Mouse (Mus musculus): ENCODE results near the gene Tbx6. TPM values are rescaled to one million over a fixed set of nuclear protein-coding genes. Genes with fewer than 3 reads are reported as not detected.
A peak's percentile ranks its signal among the peaks of the same experiment; 100 is the strongest.

Tbx6 gene
- polyA plus RNA-seq, 1 experiment from 2014 or later: 0.60 TPM

GRCm38 (mm10) chr7:126815726-126816222, 34.5 kb downstream of the Tbx6 start:
- Histone ChIP-seq H3K27me3 (replicated peaks; ENCODE audit: low read depth, poor library complexity, severe bottlenecking) (0 out of 2 replicates have a peak, but pooled peaks cover 5% of the 10 kb centered on the region), H3K4me3 (no peak overlapping the region), H3K9me3 (no peaks in the 10 kb centered on the region), H3K4me1 (peaks cover 7% of the 10 kb centered on the region; the same call in 1 of the 2 replicates), H3K36me3 (replicated peaks) (no peaks in the 10 kb centered on the region), H3K27ac (replicated peaks) (no peak overlapping the region)
- no peak for DNase-seq (ENCODE audit: low spot score)
- WGBS: 74% methylated on average over 8 of the region's 8 CpGs

GRCm38 (mm10) chr7:126816494-126816893, 35.2 kb downstream of the Tbx6 start:
- Histone ChIP-seq H3K27me3 (replicated peaks; ENCODE audit: low read depth, poor library complexity, severe bottlenecking) (0 out of 2 replicates have a peak, but pooled peaks cover 5% of the 10 kb centered on the region), H3K27ac (replicated peaks) (no peak overlapping the region), H3K9me3 (no peaks in the 10 kb centered on the region), H3K4me3 (no peak overlapping the region), H3K4me1 (peaks cover 7% of the 10 kb centered on the region; the same call in 1 of the 2 replicates), H3K36me3 (replicated peaks) (no peaks in the 10 kb centered on the region)
- 93% methylated on average over 8 of the region's 8 CpGs for WGBS
- no peak for DNase-seq (ENCODE audit: low spot score)

GRCm38 (mm10) chr7:126817595-126817994, 36.3 kb downstream of the Tbx6 start:
- WGBS: 86% methylated on average over 7 of the region's 7 CpGs
- no peak overlapping the region for H3K27ac ChIP-seq (replicated peaks)

GRCm38 (mm10) chr7:126818818-126819217, 37.5 kb downstream of the Tbx6 start:
- peaks cover 19% of the 10 kb centered on the region for H3K27me3 ChIP-seq (replicated peaks; ENCODE audit: low read depth, poor library complexity, severe bottlenecking)
- DNase-seq (ENCODE audit: low spot score): no peak
- no peak overlapping the region for H3K4me3 ChIP-seq
- H3K4me1 ChIP-seq: peaks cover 23% of the 10 kb centered on the region
- no peak overlapping the region for H3K27ac ChIP-seq (replicated peaks)
- H3K36me3 ChIP-seq (replicated peaks): no peaks in the 10 kb centered on the region
- WGBS: 31% methylated on average over 1 of the region's 1 CpGs
- H3K9me3 ChIP-seq: no peaks in the 10 kb centered on the region

More at GRCm38 (mm10) chr7:126817595-126817994, 36.3 kb downstream of the Tbx6 start:
- DNase-seq (ENCODE audit: low spot score): no peak
- Histone ChIP-seq H3K9me3 (no peaks in the 10 kb centered on the region), H3K4me3 (no peak overlapping the region), H3K27me3 (replicated peaks; ENCODE audit: low read depth, poor library complexity, severe bottlenecking) (peaks cover 12% of the 10 kb centered on the region), H3K36me3 (replicated peaks) (no peaks in the 10 kb centered on the region), H3K4me1 (peaks cover 15% of the 10 kb centered on the region)

GRCm38 (mm10) chr7:126821835-126822511, 40.7 kb downstream of the Tbx6 start:
- H3K4me3 ChIP-seq: 0 out of 2 replicates have a peak overlapping the region, but pooled peaks have one; percentile 58
- H3K27ac ChIP-seq (replicated peaks): no peak overlapping the region
- WGBS: 20% methylated on average over 7 of the region's 7 CpGs
- DNase-seq (ENCODE audit: low spot score): peak; percentile 83
- H3K9me3 ChIP-seq: no peaks in the 10 kb centered on the region
- no peaks in the 10 kb centered on the region for H3K36me3 ChIP-seq (replicated peaks)
- H3K4me1 ChIP-seq: peaks cover 25% of the 10 kb centered on the region
- peaks cover 36% of the 10 kb centered on the region for H3K27me3 ChIP-seq (replicated peaks; ENCODE audit: low read depth, poor library complexity, severe bottlenecking)

- peak overlapping the region; percentile 58 for H3K4me3 ChIP-seq
- no peak for DNase-seq (ENCODE audit: low spot score)
- no peaks in the 10 kb centered on the region for H3K36me3 ChIP-seq (replicated peaks)
- peak overlapping the region; percentile 59; the same call in 1 of the 2 replicates for H3K27ac ChIP-seq (replicated peaks)
- H3K4me1 ChIP-seq: peaks cover 25% of the 10 kb centered on the region
- H3K27me3 ChIP-seq (replicated peaks; ENCODE audit: low read depth, poor library complexity, severe bottlenecking): peaks cover 41% of the 10 kb centered on the region
- no peaks in the 10 kb centered on the region for H3K9me3 ChIP-seq
- 8% methylated on average over 9 of the region's 9 CpGs for WGBS
Observed at GRCm38 (mm10) chr7:126822741-126823140, 41.5 kb downstream of the Tbx6 start.

GRCm38 (mm10) chr7:126823202-126823711, 42.0 kb downstream of the Tbx6 start:
- peak overlapping the region; percentile 59 for H3K27ac ChIP-seq (replicated peaks)
- peaks cover 25% of the 10 kb centered on the region for H3K4me1 ChIP-seq
- H3K9me3 ChIP-seq: no peaks in the 10 kb centered on the region
- DNase-seq (ENCODE audit: low spot score): peak; percentile 28
- WGBS: under 1% methylated on average over 18 of the region's 19 CpGs
- H3K27me3 ChIP-seq (replicated peaks; ENCODE audit: low read depth, poor library complexity, severe bottlenecking): peaks cover 41% of the 10 kb centered on the region
- no peaks in the 10 kb centered on the region for H3K36me3 ChIP-seq (replicated peaks)
- H3K4me3 ChIP-seq: peak overlapping the region; percentile 58

GRCm38 (mm10) chr7:126823940-126824339, 42.7 kb downstream of the Tbx6 start:
- Histone ChIP-seq H3K36me3 (replicated peaks) (no peaks in the 10 kb centered on the region), H3K27ac (replicated peaks) (peak overlapping the region; percentile 48; the same call in 1 of the 2 replicates), H3K4me1 (peaks cover 25% of the 10 kb centered on the region), H3K4me3 (peak overlapping the region; percentile 58), H3K9me3 (no peaks in the 10 kb centered on the region), H3K27me3 (replicated peaks; ENCODE audit: low read depth, poor library complexity, severe bottlenecking) (peaks cover 43% of the 10 kb centered on the region)
- 7% methylated on average over 10 of the region's 10 CpGs for WGBS
- DNase-seq (ENCODE audit: low spot score): no peak

GRCm38 (mm10) chr7:126825403-126825802, 44.1 kb downstream of the Tbx6 start:
- peaks cover 37% of the 10 kb centered on the region for H3K4me1 ChIP-seq
- no peak overlapping the region for H3K27ac ChIP-seq (replicated peaks)
- DNase-seq (ENCODE audit: low spot score): peak; percentile 61
- H3K9me3 ChIP-seq: no peaks in the 10 kb centered on the region
- H3K36me3 ChIP-seq (replicated peaks): no peaks in the 10 kb centered on the region
- H3K27me3 ChIP-seq (replicated peaks; ENCODE audit: low read depth, poor library complexity, severe bottlenecking): peaks cover 56% of the 10 kb centered on the region
- no peak overlapping the region for H3K4me3 ChIP-seq
- 23% methylated on average over 8 of the region's 8 CpGs for WGBS

- H3K9me3 ChIP-seq: no peaks in the 10 kb centered on the region
- H3K36me3 ChIP-seq (replicated peaks): no peaks in the 10 kb centered on the region
- H3K27me3 ChIP-seq (replicated peaks; ENCODE audit: low read depth, poor library complexity, severe bottlenecking): peaks cover 62% of the 10 kb centered on the region
- H3K27ac ChIP-seq (replicated peaks): no peak overlapping the region
- no peak for DNase-seq (ENCODE audit: low spot score)
- H3K4me3 ChIP-seq: no peak overlapping the region
- peaks cover 38% of the 10 kb centered on the region for H3K4me1 ChIP-seq
- 73% methylated on average over 5 of the region's 5 CpGs for WGBS
Observed at GRCm38 (mm10) chr7:126825952-126826351, 44.7 kb downstream of the Tbx6 start.

GRCm38 (mm10) chr7:126831539-126831938, 50.3 kb downstream of the Tbx6 start, which contains the start of gene 4930451I11Rik:
TSS of gene 4930451I11Rik (minus strand) at chr7:126831639.
- Histone ChIP-seq H3K4me1 (peaks cover 26% of the 10 kb centered on the region), H3K9me3 (no peaks in the 10 kb centered on the region), H3K36me3 (replicated peaks) (no peaks in the 10 kb centered on the region), H3K4me3 (peak within 1 kb of the TSS; percentile 49), H3K27me3 (replicated peaks; ENCODE audit: low read depth, poor library complexity, severe bottlenecking) (peaks cover 32% of the 10 kb centered on the region), H3K27ac (replicated peaks) (peak within 1 kb of the TSS; percentile 24; the same call in 1 of the 2 replicates)
- DNase-seq (ENCODE audit: low spot score): no peak
- 59% methylated on average over 5 of the region's 5 CpGs for WGBS

- Histone ChIP-seq H3K27me3 (replicated peaks; ENCODE audit: low read depth, poor library complexity, severe bottlenecking) (peaks cover 32% of the 10 kb centered on the region), H3K9me3 (no peaks in the 10 kb centered on the region), H3K27ac (replicated peaks) (peak overlapping the region; percentile 24; the same call in 1 of the 2 replicates), H3K4me1 (peaks cover 28% of the 10 kb centered on the region), H3K4me3 (peak overlapping the region; percentile 49), H3K36me3 (replicated peaks) (no peaks in the 10 kb centered on the region)
- DNase-seq (ENCODE audit: low spot score): peak; percentile 79
- whole genome bisulfite sequencing: 2% methylated on average over 21 of the region's 21 CpGs
Observed at GRCm38 (mm10) chr7:126832036-126832598, 50.8 kb downstream of the Tbx6 start.
